Mouse (Mus musculus) limb, embryonic 11.5 days (tissue): ENCODE results near the gene Tenm2. TPM values are rescaled to one million over a fixed set of nuclear protein-coding genes. Genes with fewer than 3 reads are reported as not detected.

Source experiments
- ATAC-seq: fragments of 200-750 bp; cut with Nextera tagmentation; 2 replicates; pipeline ENCODE4 v1.8.0; 2017; ENCODE audit warnings: low read depth; ENCODE audit not compliant: insufficient number of reproducible peaks, low FRiP score, low TSS enrichment
- DNase-seq: peaks from one replicate; pipeline ENCODE4 v3.0.0-alpha.2; 2015; ENCODE audit warnings: low spot score
- H3K27ac ChIP-seq: fragments of 300-500 bp; sonication (generic); replicated peaks from 2 replicates; pipeline ENCODE4 v1.5.1; 2014; ENCODE audit warnings: low read depth, mild to moderate bottlenecking, low read length
- H3K27me3 ChIP-seq: fragments of 300-500 bp; sonication (generic); 2 replicates; pipeline ENCODE4 v1.6.1; 2014; ENCODE audit warnings: mild to moderate bottlenecking, low read length, mixed read lengths; ENCODE audit not compliant: control insufficient read depth, insufficient read depth
- H3K36me3 ChIP-seq: fragments of 300-500 bp; sonication (generic); 2 replicates; pipeline ENCODE4 v1.6.1; 2014; ENCODE audit warnings: mild to moderate bottlenecking, low read length, moderate library complexity, mixed read lengths; ENCODE audit not compliant: control insufficient read depth, insufficient read depth
- H3K4me1 ChIP-seq: fragments of 300-500 bp; sonication (generic); 2 replicates; pipeline ENCODE4 v1.6.1; 2014; ENCODE audit warnings: low read length, mixed read lengths; ENCODE audit not compliant: control insufficient read depth, insufficient read depth
- H3K4me2 ChIP-seq: fragments of 300-500 bp; sonication (generic); 2 replicates; pipeline ENCODE4 v1.6.1; 2014; ENCODE audit warnings: low read depth, mild to moderate bottlenecking, moderate library complexity; ENCODE audit not compliant: severe bottlenecking
- H3K4me3 ChIP-seq: fragments of 300-500 bp; sonication (generic); 2 replicates; pipeline ENCODE4 v1.5.1; 2014; ENCODE audit warnings: low read depth, low read length
- H3K9ac ChIP-seq: fragments of 300-500 bp; sonication (generic); 2 replicates; pipeline ENCODE4 v1.6.1; 2014; ENCODE audit warnings: mild to moderate bottlenecking, low read length
- H3K9me3 ChIP-seq: fragments of 300-500 bp; sonication (generic); 2 replicates; pipeline ENCODE4 v1.6.1; 2016; ENCODE audit warnings: low read length; ENCODE audit not compliant: control insufficient read depth
- WGBS: fragments of 180-500 bp; shearing (Covaris S2); extraction: QIAGEN DNeasy Blood & Tissue Kit; methylation state at CpG from one replicate; pipeline ENCODE4 v1.1.7; 2014; 5-methylcytosine and 5-hydroxymethylcytosine counted together
- polyA plus RNA-seq: library from polyadenylated mRNA; unstranded; fragments of >200 nt; fragmentation: Nextera tagmentation; extraction: Ambion mirVana; gene quantifications from 2 replicates; pipeline ENCODE4 v1.2.1, GENCODE M21; 2014

The Tenm2 gene
- polyA plus RNA-seq, 1 experiment from 2014 or later = 0.44 TPM

- no peak overlapping the region for H3K4me3 ChIP-seq
- DNase-seq (no peak), ATAC-seq (no peak)
- H3K27me3 ChIP-seq = no peaks in the 10 kb centered on the region
- 74% methylated on average over 8 of the region's 8 CpGs for WGBS
- H3K9me3 ChIP-seq = no peaks in the 10 kb centered on the region
- no peak overlapping the region for H3K9ac ChIP-seq
- 0 out of 2 replicates have a peak, but pooled peaks cover 2% of the 10 kb centered on the region for H3K4me1 ChIP-seq
- no peaks in the 10 kb centered on the region for H3K36me3 ChIP-seq
- H3K27ac ChIP-seq = no peak overlapping the region
- no peak overlapping the region for H3K4me2 ChIP-seq
Measured at GRCm38 (mm10) chr11:36694810-36695209, 541.0 kb downstream of the Tenm2 start.

- 87% methylated on average over 3 of the region's 3 CpGs for WGBS
- no peak overlapping the region for H3K4me2 ChIP-seq
- H3K27me3 ChIP-seq = no peaks in the 10 kb centered on the region
- no peak overlapping the region for H3K27ac ChIP-seq
- no peak for DNase-seq
- H3K9ac ChIP-seq = no peak overlapping the region
- no peak for ATAC-seq
- H3K9me3 ChIP-seq = no peaks in the 10 kb centered on the region
- H3K36me3 ChIP-seq = no peaks in the 10 kb centered on the region
- no peak overlapping the region for H3K4me3 ChIP-seq
- 0 out of 2 replicates have a peak, but pooled peaks cover 2% of the 10 kb centered on the region for H3K4me1 ChIP-seq
Measured at GRCm38 (mm10) chr11:36692637-36693036, 543.1 kb downstream of the Tenm2 start.

GRCm38 (mm10) chr11:36690826-36691225 is 544.9 kb downstream of the Tenm2 start:
- no peak overlapping the region for H3K4me2 ChIP-seq
- 0 out of 2 replicates have a peak, but pooled peaks cover 2% of the 10 kb centered on the region for H3K4me1 ChIP-seq
- H3K36me3 ChIP-seq = no peaks in the 10 kb centered on the region
- H3K9ac ChIP-seq = no peak overlapping the region
- no peak overlapping the region for H3K4me3 ChIP-seq
- H3K9me3 ChIP-seq = no peaks in the 10 kb centered on the region
- ATAC-seq (no peak), DNase-seq (no peak)
- H3K27me3 ChIP-seq = no peaks in the 10 kb centered on the region
- no peak overlapping the region for H3K27ac ChIP-seq
- 85% methylated on average over 6 of the region's 6 CpGs for WGBS

GRCm38 (mm10) chr11:36686253-36686652 is 549.5 kb downstream of the Tenm2 start:
- Histone ChIP-seq H3K4me1 (no peaks in the 10 kb centered on the region), H3K4me2 (no peak overlapping the region), H3K36me3 (no peaks in the 10 kb centered on the region), H3K9me3 (no peaks in the 10 kb centered on the region), H3K4me3 (no peak overlapping the region), H3K27me3 (no peaks in the 10 kb centered on the region), H3K27ac (no peak overlapping the region), H3K9ac (no peak overlapping the region)
- no peak for ATAC-seq
- no peak for DNase-seq
- WGBS = 85% methylated on average over 6 of the region's 6 CpGs

GRCm38 (mm10) chr11:36679361-36679760 is 556.4 kb downstream of the Tenm2 start:
- Histone ChIP-seq H3K36me3 (no peaks in the 10 kb centered on the region), H3K4me2 (no peak overlapping the region), H3K4me1 (no peaks in the 10 kb centered on the region), H3K9ac (no peak overlapping the region), H3K4me3 (no peak overlapping the region), H3K27ac (no peak overlapping the region), H3K27me3 (no peaks in the 10 kb centered on the region), H3K9me3 (no peaks in the 10 kb centered on the region)
- WGBS = 92% methylated on average over 2 of the region's 2 CpGs
- DNase-seq = no peak
- no peak for ATAC-seq

- 56% methylated on average over 2 of the region's 2 CpGs for WGBS
- H3K4me2 ChIP-seq = peak overlapping the region; percentile 52; the same call in 1 of the 2 replicates
- DNase-seq = no peak
Measured at GRCm38 (mm10) chr11:36678542-36678941, 557.2 kb downstream of the Tenm2 start.

GRCm38 (mm10) chr11:36678057-36678396 is 557.7 kb downstream of the Tenm2 start:
- no peaks in the 10 kb centered on the region for H3K27me3 ChIP-seq
- ATAC-seq (no peak), DNase-seq (peak; percentile 35)
- H3K36me3 ChIP-seq = no peaks in the 10 kb centered on the region
- H3K27ac ChIP-seq = peak overlapping the region; percentile 25; the same call in 1 of the 2 replicates
- no peaks in the 10 kb centered on the region for H3K9me3 ChIP-seq
- peak overlapping the region; percentile 37 for H3K4me3 ChIP-seq
- peak overlapping the region; percentile 52 for H3K4me2 ChIP-seq
- H3K4me1 ChIP-seq = no peaks in the 10 kb centered on the region
- 12% methylated on average over 10 of the region's 10 CpGs for WGBS
- H3K9ac ChIP-seq = peak overlapping the region; percentile 67; the same call in 1 of the 2 replicates

More at GRCm38 (mm10) chr11:36678542-36678941, 557.2 kb downstream of the Tenm2 start:
- no peak overlapping the region for H3K4me3 ChIP-seq
- H3K9me3 ChIP-seq = no peaks in the 10 kb centered on the region
- no peaks in the 10 kb centered on the region for H3K36me3 ChIP-seq
- no peak overlapping the region for H3K27ac ChIP-seq
- no peak for ATAC-seq
- H3K4me1 ChIP-seq = no peaks in the 10 kb centered on the region
- no peaks in the 10 kb centered on the region for H3K27me3 ChIP-seq
- no peak overlapping the region for H3K9ac ChIP-seq

GRCm38 (mm10) chr11:36677321-36678056 is 558.3 kb downstream of the Tenm2 start:
- under 1% methylated on average over 23 of the region's 23 CpGs for WGBS
- Histone ChIP-seq H3K4me2 (peak overlapping the region; percentile 52), H3K9me3 (no peaks in the 10 kb centered on the region), H3K36me3 (no peaks in the 10 kb centered on the region), H3K27me3 (no peaks in the 10 kb centered on the region), H3K27ac (peak overlapping the region; percentile 25; the same call in 1 of the 2 replicates), H3K4me1 (no peaks in the 10 kb centered on the region), H3K4me3 (peak overlapping the region; percentile 37), H3K9ac (peak overlapping the region; percentile 67)
- ATAC-seq = peak; percentile 92; the same call in 1 of the 2 replicates
- peak; percentile 74 for DNase-seq
